Mouse (Mus musculus): Measurements from ENCODE around the gene Hes3. TPM values are rescaled to one million over a fixed set of nuclear protein-coding genes. Genes with fewer than 3 reads are reported as not detected.
A peak's percentile ranks its signal among the peaks of the same experiment; 100 is the strongest.

The Hes3 gene
- polyA plus RNA-seq, 1 experiment from 2014 or later = 1.2 TPM

DNA sequence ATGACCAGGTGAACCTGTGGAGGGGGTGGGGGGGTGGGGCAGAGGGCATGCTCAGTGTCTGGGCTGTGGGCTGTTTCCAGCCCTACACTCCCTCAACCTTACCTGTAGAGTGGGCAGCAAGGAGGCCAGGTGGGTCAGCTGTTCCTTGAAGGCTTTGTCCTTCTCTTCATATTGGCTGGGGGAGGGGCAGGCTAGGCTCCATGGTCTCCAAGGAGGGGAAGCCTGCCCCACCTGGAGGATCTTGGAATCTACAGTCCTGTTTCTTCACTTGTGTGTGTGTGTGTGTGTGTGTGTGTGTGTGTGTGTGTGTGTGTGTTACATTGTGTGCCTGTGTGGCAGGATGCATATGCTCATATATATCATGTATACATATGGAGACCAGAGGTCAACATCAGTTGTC, 22.5 kb upstream of the Hes3 start:
- Histone ChIP-seq H3K9me3 (ENCODE audit: control insufficient read depth, low read length) (no peaks in the 10 kb centered on the region), H3K36me3 (ENCODE audit: control insufficient read depth, insufficient read depth, low read length) (0 out of 2 replicates have a peak, but pooled peaks cover 3% of the 10 kb centered on the region), H3K4me1 (ENCODE audit: control insufficient read depth, insufficient read depth, low read length) (peaks cover 6% of the 10 kb centered on the region; the same call in 1 of the 2 replicates), H3K4me3 (replicated peaks; ENCODE audit: low read depth, low read length) (peak overlapping the region; percentile 38), H3K27me3 (ENCODE audit: control insufficient read depth, insufficient read depth, low read length) (peaks cover 88% of the 10 kb centered on the region), H3K9ac (replicated peaks; ENCODE audit: low read length) (peak overlapping the region; percentile 49; the same call in 1 of the 2 replicates), H3K27ac (replicated peaks; ENCODE audit: low read depth, low read length) (no peak overlapping the region), H3K4me2 (ENCODE audit: low read length) (peak overlapping the region; percentile 63)
- DNase-seq = peak; percentile 76
- ATAC-seq (ENCODE audit: low FRiP score, low TSS enrichment) = peak; percentile 51; the same call in 1 of the 2 replicates

GRCm38 (mm10) chr4:152313211-152313632, 21.8 kb upstream of the Hes3 start:
- Histone ChIP-seq H3K4me1 (ENCODE audit: control insufficient read depth, insufficient read depth, low read length) (peaks cover 6% of the 10 kb centered on the region; the same call in 1 of the 2 replicates), H3K27ac (replicated peaks; ENCODE audit: low read depth, low read length) (no peak overlapping the region), H3K27me3 (ENCODE audit: control insufficient read depth, insufficient read depth, low read length) (peaks cover 81% of the 10 kb centered on the region), H3K36me3 (ENCODE audit: control insufficient read depth, insufficient read depth, low read length) (0 out of 2 replicates have a peak, but pooled peaks cover 6% of the 10 kb centered on the region), H3K4me2 (ENCODE audit: low read length) (peak overlapping the region; percentile 63), H3K9ac (replicated peaks; ENCODE audit: low read length) (peak overlapping the region; percentile 49), H3K9me3 (ENCODE audit: control insufficient read depth, low read length) (no peaks in the 10 kb centered on the region), H3K4me3 (replicated peaks; ENCODE audit: low read depth, low read length) (peak overlapping the region; percentile 38)
- peak; percentile 38; the same call in 1 of the 2 replicates for ATAC-seq (ENCODE audit: low FRiP score, low TSS enrichment)
- peak; percentile 73 for DNase-seq
- WGBS = 1% methylated on average over 29 of the region's 29 CpGs

DNA sequence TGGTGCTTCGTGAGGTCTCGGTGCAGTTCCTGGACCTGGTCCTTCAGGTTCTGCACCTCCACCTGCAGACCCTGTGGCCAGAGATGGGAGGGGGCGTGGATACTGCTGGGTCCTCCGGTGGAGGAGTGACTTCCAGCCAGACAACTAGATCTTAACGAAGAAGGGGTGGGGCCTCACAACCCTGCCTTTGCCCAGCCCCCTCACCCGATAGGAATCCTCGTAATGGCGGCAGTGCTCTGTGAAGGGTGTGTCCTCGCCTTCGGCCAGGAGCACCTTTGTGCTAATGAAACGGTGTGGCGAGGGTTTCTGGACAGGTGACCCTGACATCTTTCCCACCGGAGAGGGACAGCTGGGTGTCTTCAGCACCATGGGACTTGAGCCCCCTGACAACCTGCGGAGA, 20.7 kb upstream of the Hes3 start:
- DNase-seq (no peak), ATAC-seq (ENCODE audit: low FRiP score, low TSS enrichment) (no peak)
- H3K27me3 ChIP-seq (ENCODE audit: control insufficient read depth, insufficient read depth, low read length) = peaks cover 71% of the 10 kb centered on the region
- peak overlapping the region; percentile 38; the same call in 1 of the 2 replicates for H3K4me3 ChIP-seq (replicated peaks; ENCODE audit: low read depth, low read length)
- H3K36me3 ChIP-seq (ENCODE audit: control insufficient read depth, insufficient read depth, low read length) = 0 out of 2 replicates have a peak, but pooled peaks cover 8% of the 10 kb centered on the region
- 0 out of 2 replicates have a peak overlapping the region, but pooled peaks have one; percentile 9 for H3K9ac ChIP-seq (replicated peaks; ENCODE audit: low read length)
- peaks cover 6% of the 10 kb centered on the region; the same call in 1 of the 2 replicates for H3K4me1 ChIP-seq (ENCODE audit: control insufficient read depth, insufficient read depth, low read length)
- 2% methylated on average over 14 of the region's 14 CpGs for WGBS
- no peaks in the 10 kb centered on the region for H3K9me3 ChIP-seq (ENCODE audit: control insufficient read depth, low read length)
- H3K4me2 ChIP-seq (ENCODE audit: low read length) = peak overlapping the region; percentile 63
- no peak overlapping the region for H3K27ac ChIP-seq (replicated peaks; ENCODE audit: low read depth, low read length)

DNA sequence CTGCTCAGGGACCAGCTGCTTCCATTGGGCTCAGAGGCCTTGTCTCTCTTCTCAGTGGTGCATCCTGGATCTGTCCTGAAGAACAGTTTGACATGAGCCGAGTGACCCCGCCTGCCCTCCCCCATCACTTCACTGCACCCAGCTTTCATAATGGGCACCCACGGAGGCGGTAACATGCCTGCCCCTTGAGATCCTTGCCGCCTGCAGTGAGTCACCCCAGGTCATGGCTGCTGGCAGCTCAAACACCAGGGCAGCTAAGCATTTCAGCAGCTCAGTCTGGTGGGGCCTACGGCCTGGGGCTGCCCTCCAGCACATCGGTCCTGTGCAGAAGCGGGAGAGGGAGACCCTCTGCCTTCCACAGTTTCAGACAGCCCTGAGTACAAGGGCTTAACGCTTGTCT, 16.1 kb upstream of the Hes3 start:
- Histone ChIP-seq H3K9me3 (ENCODE audit: control insufficient read depth, low read length) (no peaks in the 10 kb centered on the region), H3K4me3 (replicated peaks; ENCODE audit: low read depth, low read length) (no peak overlapping the region), H3K36me3 (ENCODE audit: control insufficient read depth, insufficient read depth, low read length) (peaks cover 41% of the 10 kb centered on the region), H3K4me1 (ENCODE audit: control insufficient read depth, insufficient read depth, low read length) (no peaks in the 10 kb centered on the region), H3K4me2 (ENCODE audit: low read length) (no peak overlapping the region), H3K27me3 (ENCODE audit: control insufficient read depth, insufficient read depth, low read length) (peaks cover 25% of the 10 kb centered on the region), H3K27ac (replicated peaks; ENCODE audit: low read depth, low read length) (no peak overlapping the region), H3K9ac (replicated peaks; ENCODE audit: low read length) (no peak overlapping the region)
- WGBS = 80% methylated on average over 9 of the region's 9 CpGs
- ATAC-seq (ENCODE audit: low FRiP score, low TSS enrichment) = no peak
- DNase-seq = no peak

GRCm38 (mm10) chr4:152305991-152306390, 14.5 kb upstream of the Hes3 start:
- no peak for DNase-seq
- WGBS = 85% methylated on average over 6 of the region's 6 CpGs
- H3K36me3 ChIP-seq (ENCODE audit: control insufficient read depth, insufficient read depth, low read length) = peaks cover 54% of the 10 kb centered on the region
- no peak overlapping the region for H3K4me2 ChIP-seq (ENCODE audit: low read length)
- no peak for ATAC-seq (ENCODE audit: low FRiP score, low TSS enrichment)
- no peaks in the 10 kb centered on the region for H3K4me1 ChIP-seq (ENCODE audit: control insufficient read depth, insufficient read depth, low read length)
- no peak overlapping the region for H3K9ac ChIP-seq (replicated peaks; ENCODE audit: low read length)
- H3K4me3 ChIP-seq (replicated peaks; ENCODE audit: low read depth, low read length) = no peak overlapping the region
- H3K9me3 ChIP-seq (ENCODE audit: control insufficient read depth, low read length) = no peaks in the 10 kb centered on the region
- H3K27ac ChIP-seq (replicated peaks; ENCODE audit: low read depth, low read length) = no peak overlapping the region
- peaks cover 10% of the 10 kb centered on the region for H3K27me3 ChIP-seq (ENCODE audit: control insufficient read depth, insufficient read depth, low read length)

DNA sequence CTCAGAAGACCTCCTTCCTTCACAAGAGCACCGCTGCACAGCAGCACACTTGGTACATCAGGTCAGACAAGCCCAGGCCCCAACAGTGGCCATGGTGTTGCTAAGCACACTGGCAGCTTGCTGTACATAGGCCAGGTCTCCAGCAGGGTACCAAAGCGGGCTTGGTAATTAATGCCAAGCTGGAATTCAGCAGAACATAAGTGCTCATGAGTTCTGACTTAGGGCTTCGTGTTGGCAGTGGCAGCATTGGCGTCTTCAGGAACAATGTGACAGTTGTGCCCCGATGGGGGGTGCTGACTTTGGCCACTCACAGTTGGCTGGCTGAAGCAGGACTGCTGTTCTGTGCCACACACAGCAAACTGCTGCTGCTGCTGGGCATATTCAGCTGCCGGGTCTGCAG, 13.2 kb upstream of the Hes3 start:
- peaks cover under 1% of the 10 kb centered on the region; the same call in 1 of the 2 replicates for H3K27me3 ChIP-seq (ENCODE audit: control insufficient read depth, insufficient read depth, low read length)
- ATAC-seq (ENCODE audit: low FRiP score, low TSS enrichment) = no peak
- no peak overlapping the region for H3K4me3 ChIP-seq (replicated peaks; ENCODE audit: low read depth, low read length)
- H3K4me1 ChIP-seq (ENCODE audit: control insufficient read depth, insufficient read depth, low read length) = no peaks in the 10 kb centered on the region
- H3K4me2 ChIP-seq (ENCODE audit: low read length) = no peak overlapping the region
- no peak for DNase-seq
- H3K9me3 ChIP-seq (ENCODE audit: control insufficient read depth, low read length) = no peaks in the 10 kb centered on the region
- no peak overlapping the region for H3K9ac ChIP-seq (replicated peaks; ENCODE audit: low read length)
- peaks cover 67% of the 10 kb centered on the region for H3K36me3 ChIP-seq (ENCODE audit: control insufficient read depth, insufficient read depth, low read length)
- no peak overlapping the region for H3K27ac ChIP-seq (replicated peaks; ENCODE audit: low read depth, low read length)
- WGBS = 95% methylated on average over 6 of the region's 6 CpGs

- H3K36me3 ChIP-seq (ENCODE audit: control insufficient read depth, insufficient read depth, low read length) = peaks cover 63% of the 10 kb centered on the region
- no peak for ATAC-seq (ENCODE audit: low FRiP score, low TSS enrichment)
- WGBS = 93% methylated on average over 10 of the region's 10 CpGs
Observed at GRCm38 (mm10) chr4:152303172-152303571, 11.7 kb upstream of the Hes3 start.

GRCm38 (mm10) chr4:152302012-152302411, 10.6 kb upstream of the Hes3 start:
- H3K27me3 ChIP-seq (ENCODE audit: control insufficient read depth, insufficient read depth, low read length) = 0 out of 2 replicates have a peak, but pooled peaks cover 4% of the 10 kb centered on the region
- no peak for ATAC-seq (ENCODE audit: low FRiP score, low TSS enrichment)
- WGBS = 53% methylated on average over 11 of the region's 11 CpGs
- no peak overlapping the region for H3K9ac ChIP-seq (replicated peaks; ENCODE audit: low read length)
- no peak overlapping the region for H3K4me2 ChIP-seq (ENCODE audit: low read length)
- no peak for DNase-seq
- peaks cover 9% of the 10 kb centered on the region for H3K4me1 ChIP-seq (ENCODE audit: control insufficient read depth, insufficient read depth, low read length)
- no peak overlapping the region for H3K4me3 ChIP-seq (replicated peaks; ENCODE audit: low read depth, low read length)
- peaks cover 61% of the 10 kb centered on the region for H3K36me3 ChIP-seq (ENCODE audit: control insufficient read depth, insufficient read depth, low read length)
- no peak overlapping the region for H3K27ac ChIP-seq (replicated peaks; ENCODE audit: low read depth, low read length)
- H3K9me3 ChIP-seq (ENCODE audit: control insufficient read depth, low read length) = no peaks in the 10 kb centered on the region

More at GRCm38 (mm10) chr4:152303172-152303571, 11.7 kb upstream of the Hes3 start:
- H3K4me3 ChIP-seq (replicated peaks; ENCODE audit: low read depth, low read length) = no peak overlapping the region
- H3K4me1 ChIP-seq (ENCODE audit: control insufficient read depth, insufficient read depth, low read length) = peaks cover 5% of the 10 kb centered on the region
- H3K9ac ChIP-seq (replicated peaks; ENCODE audit: low read length) = no peak overlapping the region
- no peak overlapping the region for H3K27ac ChIP-seq (replicated peaks; ENCODE audit: low read depth, low read length)
- 0 out of 2 replicates have a peak, but pooled peaks cover 4% of the 10 kb centered on the region for H3K27me3 ChIP-seq (ENCODE audit: control insufficient read depth, insufficient read depth, low read length)
- DNase-seq = no peak
- no peak overlapping the region for H3K4me2 ChIP-seq (ENCODE audit: low read length)
- no peaks in the 10 kb centered on the region for H3K9me3 ChIP-seq (ENCODE audit: control insufficient read depth, low read length)

DNA sequence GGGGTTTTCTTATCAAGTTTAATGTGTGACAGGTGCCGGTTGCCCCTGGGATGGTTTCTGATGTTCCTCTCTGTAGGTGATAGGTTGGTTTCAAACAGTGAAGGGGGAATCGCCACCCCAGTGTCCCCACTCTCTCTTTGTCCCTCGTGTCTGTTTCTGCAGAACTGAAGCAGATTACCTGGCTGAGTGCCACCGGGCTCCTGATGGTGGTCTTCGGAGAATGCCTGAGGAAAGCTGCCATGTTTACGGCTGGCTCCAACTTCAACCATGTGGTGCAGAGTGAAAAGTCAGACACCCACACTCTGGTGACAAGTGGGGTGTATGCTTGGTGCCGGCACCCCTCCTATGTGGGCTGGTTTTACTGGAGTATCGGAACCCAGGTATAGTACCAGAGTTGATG, 8.9 kb upstream of the Hes3 start:
- no peak for DNase-seq
- no peak for ATAC-seq (ENCODE audit: low FRiP score, low TSS enrichment)
- Histone ChIP-seq H3K9me3 (ENCODE audit: control insufficient read depth, low read length) (no peaks in the 10 kb centered on the region), H3K27me3 (ENCODE audit: control insufficient read depth, insufficient read depth, low read length) (peaks cover 10% of the 10 kb centered on the region; the same call in 1 of the 2 replicates), H3K4me1 (ENCODE audit: control insufficient read depth, insufficient read depth, low read length) (peaks cover 13% of the 10 kb centered on the region), H3K27ac (replicated peaks; ENCODE audit: low read depth, low read length) (no peak overlapping the region), H3K4me2 (ENCODE audit: low read length) (no peak overlapping the region), H3K4me3 (replicated peaks; ENCODE audit: low read depth, low read length) (no peak overlapping the region), H3K9ac (replicated peaks; ENCODE audit: low read length) (no peak overlapping the region), H3K36me3 (ENCODE audit: control insufficient read depth, insufficient read depth, low read length) (peaks cover 57% of the 10 kb centered on the region)
- 90% methylated on average over 8 of the region's 8 CpGs for WGBS

All from midbrain, embryonic 14.5 days (tissue).